Mouse (Mus musculus): ENCODE measurements around the gene Phactr1.

The Phactr1 gene

DNA sequence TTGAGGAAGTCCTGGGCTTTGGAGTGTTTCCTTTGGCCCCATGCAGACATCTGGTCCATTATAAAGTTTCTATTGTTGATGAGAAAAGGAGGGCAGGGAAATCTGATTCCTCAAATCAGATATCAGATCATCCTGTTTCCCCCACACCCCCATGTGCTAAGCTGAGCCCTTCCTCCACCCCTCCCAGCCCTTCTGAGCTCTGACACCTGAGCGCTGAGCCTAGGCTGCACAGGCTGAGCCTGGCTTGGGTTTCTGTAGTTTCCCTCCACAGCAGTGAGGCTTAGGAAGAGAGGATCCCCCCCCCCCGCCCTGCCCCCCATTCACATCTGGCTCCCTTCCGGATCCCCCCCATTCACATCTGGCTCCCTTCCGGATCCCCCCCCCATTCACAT is 444.3 kb downstream of the Phactr1 start:
- DNase-seq (ENCODE audit: low spot score in 2 of 2) = no peak

DNA sequence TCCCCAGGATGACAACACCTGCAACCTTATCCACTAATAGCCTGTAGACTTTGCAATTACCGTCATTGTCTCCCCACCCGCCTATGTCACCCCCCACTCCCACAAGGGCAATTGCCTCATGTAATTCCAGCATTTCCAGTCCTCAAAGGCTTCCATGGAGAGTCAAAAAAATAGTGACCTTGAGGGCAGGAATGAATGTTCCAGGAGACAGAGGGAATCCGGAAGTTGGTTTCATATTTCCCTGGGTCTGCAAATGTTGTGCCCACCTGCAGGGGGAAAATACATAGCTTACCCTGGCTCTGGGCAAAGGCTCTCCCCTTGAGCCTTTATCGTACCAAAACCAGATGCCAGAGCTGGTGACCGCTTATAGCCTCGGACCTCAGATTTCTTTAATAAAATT is 449.7 kb downstream of the Phactr1 start:
- DNase-seq (ENCODE audit: low spot score in 2 of 2) = no peak

DNA sequence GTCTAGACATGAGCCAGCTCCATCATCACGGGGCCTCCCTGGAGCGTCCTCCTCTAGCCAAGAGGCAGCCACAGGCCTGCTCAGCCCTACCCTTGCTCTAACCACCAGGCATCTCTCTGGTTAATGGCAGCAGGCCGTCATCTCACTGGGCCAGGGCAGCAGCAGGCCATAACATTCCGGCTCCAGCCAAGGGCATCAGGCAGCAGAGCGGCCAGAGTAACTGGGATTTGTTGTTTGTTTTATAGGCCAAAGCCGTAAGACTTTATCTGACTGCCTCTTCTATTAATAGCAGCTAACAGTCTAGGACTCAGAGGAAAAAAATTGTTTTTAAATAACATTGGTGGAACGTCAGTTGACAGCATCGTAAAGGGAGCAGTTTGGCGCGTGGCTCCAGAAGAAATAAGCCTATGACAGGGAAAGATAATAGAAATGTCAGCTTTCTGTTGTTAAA is 451.3 kb downstream of the Phactr1 start:
- no peak for DNase-seq (ENCODE audit: low spot score in 2 of 2)

DNA sequence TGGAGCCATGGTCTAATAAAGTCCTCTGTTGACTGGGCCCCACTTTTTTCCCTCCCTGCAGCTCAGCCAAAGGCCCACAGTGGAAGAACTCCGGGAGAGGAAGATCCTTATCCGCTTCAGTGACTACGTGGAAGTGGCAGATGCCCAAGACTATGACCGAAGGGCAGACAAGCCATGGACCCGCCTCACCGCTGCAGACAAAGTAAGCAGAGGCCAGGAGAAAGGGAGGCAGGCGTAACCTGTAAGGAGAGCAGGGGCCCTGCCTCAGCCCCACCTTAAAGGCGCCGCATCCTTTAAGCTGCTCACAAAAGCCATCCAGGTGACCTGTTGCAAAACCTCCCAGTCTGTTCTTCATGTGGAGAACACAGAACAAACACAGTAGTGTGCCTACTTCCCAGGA is 452.4 kb downstream of the Phactr1 start:
- DNase-seq (ENCODE audit: low spot score in 2 of 2) = no peak

DNA sequence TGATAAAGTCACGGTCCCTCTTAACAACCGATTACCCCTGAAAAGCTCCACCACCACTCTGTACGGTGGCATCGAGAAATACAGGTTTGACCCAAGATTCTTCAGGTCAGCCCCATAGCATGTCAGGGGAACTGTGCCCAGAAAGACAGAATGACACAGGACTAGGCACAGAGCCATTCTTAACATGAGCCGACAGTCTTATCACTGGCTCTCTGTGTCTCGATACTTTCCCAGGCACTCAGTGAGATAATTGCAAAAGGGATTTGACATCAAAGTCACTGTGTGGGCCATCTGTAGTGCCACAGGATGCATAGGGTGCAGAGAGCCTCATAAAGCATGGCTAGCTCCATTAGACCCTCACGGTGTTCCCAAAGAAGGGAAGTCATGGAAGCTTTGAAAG is 453.0 kb downstream of the Phactr1 start:
- DNase-seq (ENCODE audit: low spot score in 2 of 2) = no peak

DNA sequence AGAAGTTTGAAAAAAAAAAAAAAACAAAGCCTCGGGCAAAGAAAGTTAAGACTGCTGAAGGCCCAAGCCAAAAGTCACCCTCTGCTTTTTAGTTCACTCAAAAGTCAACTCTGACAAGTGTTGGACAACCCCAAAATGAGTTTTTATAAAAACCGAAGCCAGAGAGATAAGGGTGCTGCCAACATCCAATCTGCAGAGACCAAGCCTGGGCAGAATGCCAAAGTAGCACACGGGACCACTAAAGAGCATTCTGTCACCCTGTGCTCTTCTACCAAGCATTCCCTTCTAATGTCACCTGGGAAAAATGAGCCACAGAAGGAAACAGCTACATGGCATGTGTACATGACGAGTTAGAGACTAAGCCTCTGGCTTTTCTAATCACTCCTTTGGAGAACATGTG is 454.0 kb downstream of the Phactr1 start:
- no peak for DNase-seq (ENCODE audit: low spot score in 2 of 2)

DNA sequence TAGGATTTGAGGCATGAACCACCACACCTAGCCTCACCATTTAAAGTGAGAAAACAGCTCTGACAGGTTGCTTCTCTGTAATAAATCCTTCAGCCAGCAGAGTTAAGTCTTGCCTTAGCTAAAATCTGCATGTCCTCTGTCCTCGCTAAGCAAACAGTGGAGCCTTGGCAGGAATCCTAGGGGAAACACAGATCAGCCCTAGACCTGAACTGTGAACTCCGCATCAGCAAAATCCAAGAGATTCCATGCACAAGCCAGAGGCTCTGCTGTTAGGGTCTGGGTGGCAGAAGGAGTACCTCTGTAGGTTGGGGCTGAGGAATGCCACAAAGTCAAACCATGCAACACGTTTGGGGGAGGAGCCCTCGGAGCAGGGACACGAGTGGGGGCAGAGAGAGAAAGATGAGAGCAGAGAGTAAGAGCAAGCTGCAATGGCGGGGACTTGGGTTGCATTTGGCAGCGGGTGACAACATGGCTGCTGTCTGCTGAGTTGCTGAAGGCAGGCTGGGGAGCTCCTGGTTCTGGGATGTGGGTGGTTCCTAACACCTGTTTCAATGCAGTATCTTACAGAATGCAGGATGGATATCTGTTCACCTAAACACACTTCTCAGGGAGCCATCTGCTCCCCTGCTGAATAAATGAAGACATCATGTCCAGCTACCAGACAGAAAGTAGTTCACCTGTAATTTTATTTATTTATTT is 464.4 kb downstream of the Phactr1 start:
- no peak for DNase-seq (ENCODE audit: low spot score in 2 of 2)

DNA sequence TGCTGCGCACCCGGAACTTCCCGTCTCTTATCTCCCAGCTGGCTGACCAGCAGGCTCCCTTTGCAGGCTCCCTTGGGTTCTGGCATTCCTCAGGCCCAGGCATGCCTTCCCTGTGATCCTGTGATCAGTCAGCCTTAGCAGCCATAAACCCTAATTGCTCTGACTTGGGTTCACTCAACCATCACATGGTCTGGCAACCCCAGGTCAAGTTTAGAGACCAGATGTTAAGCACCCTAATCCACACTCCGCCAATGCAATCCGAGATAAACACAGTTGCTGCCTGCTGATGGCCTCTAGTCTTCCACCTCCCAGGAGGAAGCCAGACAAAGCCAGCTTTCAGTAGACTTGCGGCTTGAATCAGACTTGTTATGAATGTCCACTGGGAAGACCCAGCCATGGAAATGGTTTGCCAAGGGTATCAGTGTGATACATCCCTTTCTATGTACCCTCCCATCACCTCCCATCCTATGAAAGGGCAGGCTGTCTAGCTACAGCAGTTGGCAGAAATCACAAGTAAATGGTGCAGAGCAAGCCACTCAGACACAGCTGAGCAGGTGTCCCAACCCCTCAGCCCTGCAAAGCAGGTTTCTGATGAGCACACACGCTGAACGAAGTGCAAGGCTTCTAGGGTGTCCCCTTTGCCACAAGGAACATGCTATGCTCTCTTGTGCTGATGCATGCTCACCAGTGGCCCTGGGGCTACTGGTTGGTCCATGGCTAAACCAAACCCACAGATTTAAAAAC is 466.3 kb downstream of the Phactr1 start:
- DNase-seq (ENCODE audit: low spot score in 2 of 2) = no peak

DNA sequence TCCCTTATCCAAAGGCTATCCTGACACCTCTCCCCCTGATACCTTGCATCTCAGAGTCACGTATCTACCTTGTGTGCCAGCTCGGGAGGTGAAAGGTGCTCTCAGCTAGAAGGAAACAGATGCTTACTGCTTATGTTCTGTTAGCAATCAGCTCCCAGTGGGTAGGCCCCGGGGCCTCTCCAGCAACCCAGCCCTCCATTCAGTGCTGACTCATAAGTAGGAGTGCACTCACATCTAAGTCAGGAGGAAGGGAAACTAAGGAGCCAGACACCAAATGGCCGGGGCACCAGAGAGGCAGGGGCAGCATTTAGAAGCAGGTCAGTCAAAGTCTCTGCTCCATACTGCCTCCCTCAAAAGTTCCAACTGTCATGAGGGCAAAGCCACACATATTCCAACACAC is 468.3 kb downstream of the Phactr1 start:
- DNase-seq (ENCODE audit: low spot score in 2 of 2) = no peak

DNA sequence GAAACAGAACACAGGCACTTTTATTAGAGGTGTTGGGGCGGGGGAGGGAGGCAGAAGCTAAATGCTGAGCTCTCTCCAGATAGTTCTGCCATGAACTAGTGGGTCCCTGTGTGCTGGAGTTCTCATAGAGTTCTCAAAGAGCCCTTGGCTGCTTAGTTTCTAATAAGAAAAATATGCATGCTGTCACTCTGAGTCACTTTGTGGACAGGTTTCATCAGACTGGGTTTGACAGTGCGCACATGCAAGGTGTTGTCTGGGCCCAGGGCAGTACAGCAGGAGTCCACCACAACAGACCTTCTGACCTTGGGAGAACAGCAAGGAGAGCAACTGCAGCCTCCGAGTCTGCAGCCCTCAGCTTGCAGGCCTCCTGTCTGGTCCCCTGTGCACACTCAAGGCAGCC is 469.2 kb downstream of the Phactr1 start:
- DNase-seq (ENCODE audit: low spot score in 2 of 2) = no peak

DNA sequence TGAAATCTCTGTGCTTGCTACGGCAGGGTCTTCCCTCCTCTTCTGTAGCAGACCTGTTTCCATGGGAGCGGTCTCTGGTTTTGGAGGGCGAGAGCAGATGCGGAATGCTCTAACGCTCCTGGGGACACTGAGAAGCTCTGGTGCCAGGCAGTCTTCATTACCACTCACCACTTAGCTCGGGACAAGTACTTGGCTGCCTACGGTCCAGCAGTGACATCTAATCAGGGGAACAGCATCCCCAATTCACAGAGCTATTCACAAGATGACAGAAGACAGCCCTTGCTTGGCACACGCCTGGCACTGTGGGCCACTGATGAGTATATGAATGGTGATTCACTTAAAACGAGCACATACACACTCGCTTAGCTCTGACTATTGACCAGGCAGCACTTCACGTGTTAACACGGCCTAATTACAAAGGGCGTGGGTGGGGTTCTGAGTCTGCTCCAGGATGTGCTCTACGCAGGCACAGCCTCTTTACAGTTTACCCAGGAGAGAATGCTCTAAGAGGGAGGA is 471.6 kb downstream of the Phactr1 start:
- DNase-seq (ENCODE audit: low spot score in 2 of 2) = no peak

DNA sequence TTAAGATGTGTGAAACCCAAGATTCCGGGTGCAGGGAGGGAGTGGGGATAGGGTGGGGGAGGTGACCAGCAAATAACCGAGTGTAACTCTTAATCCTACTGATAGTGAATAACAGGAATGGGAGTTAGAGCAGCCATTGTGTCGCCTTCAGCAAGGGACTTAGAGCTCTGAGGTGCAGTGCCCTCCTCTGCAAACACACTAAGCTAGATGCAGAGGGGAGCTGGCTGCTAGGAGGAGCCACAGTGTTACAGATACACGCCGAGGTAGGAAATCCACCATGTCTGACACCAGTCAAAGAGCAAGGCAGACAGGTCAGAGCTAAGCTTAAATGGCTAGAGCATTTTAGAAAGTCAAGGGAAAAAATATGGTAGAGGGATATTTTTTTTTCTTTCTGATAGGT is 476.9 kb downstream of the Phactr1 start:
- DNase-seq (ENCODE audit: low spot score in 2 of 2) = no peak

DNA sequence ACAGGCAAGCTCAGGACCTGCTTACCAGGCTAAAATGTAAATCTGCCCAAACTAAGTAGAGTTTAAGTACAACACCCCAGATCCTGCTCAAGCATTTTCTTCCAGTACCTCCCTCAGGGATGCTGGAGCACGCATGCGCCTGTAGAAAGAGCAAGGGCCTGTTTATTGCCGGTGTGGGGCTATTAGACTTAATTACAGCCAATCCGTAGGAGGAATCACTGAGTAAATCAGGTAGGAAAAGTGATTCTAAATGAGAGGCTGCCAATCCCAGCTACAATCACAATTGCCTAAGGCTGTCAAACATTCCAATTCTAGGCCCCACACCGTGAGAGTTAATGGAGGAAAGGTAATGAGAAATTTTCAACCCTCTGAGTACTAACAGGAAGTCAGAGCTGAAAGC is 477.9 kb downstream of the Phactr1 start:
- no peak for DNase-seq (ENCODE audit: low spot score in 2 of 2)

DNA sequence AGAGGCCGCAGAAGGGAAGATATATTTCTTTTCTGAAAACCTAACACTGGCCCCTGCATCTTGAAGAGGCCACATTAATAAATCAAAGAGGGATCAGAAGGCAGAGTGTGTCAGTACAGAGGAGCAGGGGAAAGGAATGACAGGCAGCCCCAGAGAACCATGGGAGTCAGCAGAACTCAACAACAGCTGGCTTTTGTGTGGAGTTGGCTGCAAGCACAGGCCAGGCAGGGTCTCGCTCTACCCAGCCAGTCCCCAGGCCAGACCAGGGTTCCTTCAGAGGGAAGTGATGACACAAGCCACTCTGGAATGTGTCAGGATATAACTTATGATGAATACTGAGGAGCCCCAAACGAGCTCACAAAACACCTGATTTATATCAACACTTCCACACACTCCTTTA is 479.0 kb downstream of the Phactr1 start:
- no peak for DNase-seq (ENCODE audit: low spot score in 2 of 2)

DNA sequence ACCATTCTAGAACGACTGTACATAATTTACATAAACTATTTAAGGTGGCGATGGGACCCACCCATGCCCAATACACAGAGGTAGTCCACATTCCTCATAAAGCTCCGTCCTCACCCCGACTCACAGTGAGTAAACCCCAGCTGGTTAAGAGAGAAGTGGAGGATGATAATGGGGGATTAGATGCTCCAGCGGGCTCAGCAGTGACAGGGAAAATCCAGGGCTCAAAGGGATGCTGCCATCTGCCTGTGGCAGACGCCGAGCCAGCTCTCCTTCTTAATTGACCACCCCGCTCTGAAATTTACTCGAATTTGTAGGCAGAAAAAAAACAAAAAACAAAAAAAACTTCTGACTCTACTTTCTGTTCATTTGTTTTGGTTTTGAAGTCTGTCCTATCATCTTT is 487.3 kb downstream of the Phactr1 start:
- DNase-seq (ENCODE audit: low spot score in 2 of 2) = no peak

DNA sequence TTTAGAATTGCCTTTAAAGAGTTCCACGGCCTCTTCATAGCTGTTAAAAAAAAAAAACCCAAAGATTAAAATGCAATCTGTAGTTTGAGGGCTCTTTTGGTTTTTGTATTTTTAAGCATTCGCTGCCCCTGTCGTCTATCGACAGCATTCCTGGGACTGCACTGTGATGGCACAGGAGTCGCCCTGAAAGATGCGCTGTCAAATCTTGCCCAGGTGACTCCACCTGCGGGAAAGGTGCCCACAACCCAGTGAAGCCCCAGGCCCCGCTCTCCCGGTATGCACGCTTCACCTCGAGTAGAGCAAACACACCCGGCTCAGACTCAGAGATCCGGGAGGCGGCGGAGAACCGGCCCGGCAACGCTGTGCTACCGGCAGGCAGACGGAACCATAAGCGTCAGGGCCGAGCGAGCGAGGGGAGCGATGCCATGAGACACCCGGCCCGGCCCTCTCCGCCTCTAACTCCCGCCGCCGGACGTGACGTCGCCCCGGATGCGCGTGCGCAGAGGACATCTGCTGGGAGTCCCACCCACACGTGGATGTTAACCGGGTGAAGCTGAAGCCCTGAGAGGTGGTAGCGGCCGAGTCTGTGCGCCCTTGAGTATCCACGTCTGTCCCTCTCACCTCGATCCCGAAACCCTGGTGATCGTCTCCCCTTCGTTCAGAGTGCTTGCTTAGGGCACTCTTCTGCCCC is 490.7 kb downstream of the Phactr1 start, which contains the start of gene Tbc1d7:
Gene Tbc1d7, minus strand, starts transcription at position 482 of the 691 bp plus-strand sequence.
- DNase-seq (ENCODE audit: low spot score in 2 of 2) = peak; percentile 97 to 98

DNA sequence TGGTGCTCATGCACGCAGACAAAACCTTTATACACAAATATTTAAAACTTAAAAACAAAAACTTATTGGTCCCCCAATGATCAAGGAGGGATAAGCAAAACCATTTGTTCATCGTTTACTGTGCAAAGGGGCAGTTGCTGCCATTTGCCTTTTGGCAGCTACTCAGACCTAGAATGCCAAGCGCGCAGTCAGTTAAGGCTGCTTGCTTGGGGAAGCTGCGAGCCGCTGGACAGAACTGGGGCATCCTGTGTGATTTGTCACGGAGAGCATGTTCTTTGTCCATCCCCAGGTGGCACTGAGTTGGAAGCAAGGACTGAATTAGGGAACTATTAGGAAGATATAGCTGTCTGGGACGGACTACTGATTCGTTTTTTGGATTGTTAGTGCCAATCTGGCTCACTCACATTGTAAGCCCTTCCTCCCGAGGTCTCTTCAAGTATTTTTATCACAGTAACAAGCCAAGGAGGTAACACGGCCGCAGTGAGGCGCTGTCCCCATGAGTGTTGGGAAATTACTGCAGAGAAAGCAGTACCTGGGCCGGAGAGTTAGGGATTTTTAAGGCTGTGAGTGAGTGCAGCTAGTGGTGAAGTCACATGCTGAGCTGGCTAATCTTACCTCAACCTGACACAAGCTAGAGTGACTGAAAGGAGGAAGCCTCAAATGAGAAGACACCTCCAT is 491.8 kb downstream of the Phactr1 start:
- DNase-seq (ENCODE audit: low spot score in 2 of 2) = peak in 1 of 2 experiments; percentile 20

DNA sequence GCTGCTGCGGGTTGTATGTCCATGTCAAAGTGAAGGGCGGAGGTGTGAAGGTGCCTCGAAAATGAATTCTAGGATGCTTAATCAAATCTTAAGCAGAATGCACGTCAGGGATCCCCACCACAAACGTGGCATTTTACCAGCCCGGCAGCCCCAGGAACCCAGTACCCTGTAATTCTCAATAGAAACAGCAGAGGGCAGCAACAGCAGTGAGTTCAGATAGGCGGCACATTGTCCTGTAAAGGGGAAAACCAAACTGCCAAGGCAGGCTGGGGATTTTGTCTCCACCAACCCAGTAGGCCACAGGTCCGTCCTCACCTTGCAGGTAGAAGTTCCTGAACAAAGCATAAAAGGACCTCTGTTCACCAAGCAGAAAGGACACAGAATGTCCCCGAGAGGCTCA is 492.8 kb downstream of the Phactr1 start:
- peak; percentile 83 to 84 for DNase-seq (ENCODE audit: low spot score in 2 of 2)

DNA sequence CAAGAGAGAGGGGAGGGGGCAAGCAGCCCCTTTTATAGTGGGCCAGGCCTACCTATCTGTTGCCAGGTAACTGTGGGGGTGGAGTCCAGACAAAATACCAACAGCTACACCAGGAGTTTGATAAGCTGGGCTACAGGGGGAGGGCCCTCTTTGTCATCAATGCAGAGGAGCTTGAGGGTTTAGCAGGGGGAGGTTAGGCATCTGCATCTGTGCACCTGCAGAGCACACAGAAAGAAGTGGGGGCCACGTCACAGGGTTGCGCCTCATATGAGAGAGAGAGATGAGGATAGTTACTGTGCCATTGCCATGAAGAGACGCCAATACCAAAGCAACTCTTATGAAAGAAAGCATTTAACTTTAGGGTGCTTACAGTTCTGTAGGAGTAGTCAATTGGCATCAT is 496.3 kb downstream of the Phactr1 start:
- no peak for DNase-seq (ENCODE audit: low spot score in 2 of 2)

DNA sequence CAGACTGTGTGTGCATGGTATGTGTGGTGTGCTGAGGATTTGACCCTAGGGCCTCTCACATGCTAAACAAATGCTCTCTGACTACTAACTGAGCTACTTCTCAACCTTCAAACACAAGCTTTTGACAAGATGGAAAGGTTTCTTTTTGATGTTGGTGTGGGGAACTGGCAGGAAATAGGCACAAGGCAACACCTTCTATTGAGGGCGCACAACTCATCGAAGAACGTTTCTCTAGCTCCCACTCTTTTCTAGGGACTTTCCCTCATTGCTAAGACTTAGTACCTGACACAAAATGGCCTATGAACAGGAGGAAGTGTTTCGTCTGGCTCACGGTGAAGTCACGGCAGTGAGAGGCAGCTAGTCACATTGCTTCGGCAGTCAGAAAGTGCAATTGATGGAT is 496.9 kb downstream of the Phactr1 start:
- DNase-seq (ENCODE audit: low spot score in 2 of 2) = peak; percentile 34 to 61

DNA sequence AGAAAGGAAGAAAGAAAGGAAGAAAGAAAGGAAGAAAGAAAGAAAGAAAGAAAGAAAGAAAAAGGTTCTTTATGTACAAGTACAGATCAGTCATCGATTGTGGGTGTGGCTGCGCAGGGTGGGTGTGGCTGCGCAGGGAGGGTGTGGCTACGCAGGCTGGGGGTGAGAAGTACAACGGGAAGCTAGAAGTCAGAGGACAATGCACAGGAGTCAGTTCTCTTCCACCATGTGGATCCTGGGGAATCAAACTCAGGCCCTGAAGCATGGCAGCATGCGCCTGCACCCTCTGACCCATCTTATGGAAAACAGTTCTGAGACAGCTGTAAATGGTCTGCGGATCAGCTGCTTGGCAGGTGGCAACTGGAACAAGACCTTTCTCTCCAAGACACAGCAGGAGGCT is 500.7 kb downstream of the Phactr1 start:
- no peak for DNase-seq (ENCODE audit: low spot score in 2 of 2)
